Mouse (Mus musculus): Measurements from ENCODE around the gene Themis3. TPM values are rescaled to one million over a fixed set of nuclear protein-coding genes. Genes with fewer than 3 reads are reported as not detected.
A peak's percentile ranks its signal among the peaks of the same experiment; 100 is the strongest.

The Themis3 gene
- polyA plus RNA-seq, 1 experiment from 2014 or later = not detected

DNA sequence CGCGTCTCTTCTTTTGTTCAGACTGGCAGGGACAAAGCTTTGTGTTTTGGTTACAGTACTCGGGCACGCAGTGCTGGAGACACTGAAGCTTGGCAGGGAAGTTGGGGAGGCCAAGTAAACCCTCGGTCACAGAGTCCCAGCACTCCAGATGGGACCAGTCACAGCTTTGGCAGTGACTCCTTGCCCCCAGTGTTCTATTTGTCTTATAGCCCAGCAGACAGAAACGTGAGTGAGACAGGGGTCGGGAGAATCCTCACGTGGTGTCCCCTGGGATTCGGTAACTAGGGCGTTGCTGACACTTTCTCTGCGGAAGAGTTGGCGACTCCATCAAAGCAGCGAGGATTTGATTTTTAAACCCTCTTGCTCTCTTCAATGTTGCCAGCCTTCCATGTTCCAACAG lies 8.3 kb downstream of the Themis3 start:
- no peak overlapping the region for H3K27ac ChIP-seq
- no peaks in the 10 kb centered on the region for H3K9me3 ChIP-seq
- H3K4me3 ChIP-seq = no peak overlapping the region
- H3K36me3 ChIP-seq = no peaks in the 10 kb centered on the region
- no peak overlapping the region for H3K4me2 ChIP-seq
- no peaks in the 10 kb centered on the region for H3K4me1 ChIP-seq (replicated peaks)
- H3K27me3 ChIP-seq = no peaks in the 10 kb centered on the region
- 78% methylated on average over 13 of the region's 13 CpGs for WGBS
- no peak for ATAC-seq (ENCODE audit: low FRiP score)
- no peak overlapping the region for H3K9ac ChIP-seq

DNA sequence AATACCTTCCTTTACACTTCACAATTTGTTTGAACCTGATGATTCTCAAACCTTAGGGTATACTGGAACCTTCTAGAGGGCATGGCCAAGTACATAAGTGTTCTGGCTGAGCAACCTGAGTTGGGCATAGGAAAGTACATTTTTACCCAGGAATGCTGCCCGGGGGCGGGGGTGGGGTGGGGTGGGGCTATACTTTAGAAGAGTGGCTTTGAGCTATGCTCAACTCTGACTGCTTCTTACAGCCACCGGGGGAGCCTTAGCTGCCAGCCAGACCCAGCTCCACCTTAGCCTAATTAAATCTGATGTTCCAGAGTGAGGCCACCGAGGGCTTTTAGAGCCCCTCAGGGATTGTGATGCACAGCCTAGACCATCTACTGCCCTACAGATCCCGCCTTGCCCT lies 13.4 kb downstream of the Themis3 start:
- no peak for ATAC-seq (ENCODE audit: low FRiP score)
- 77% methylated on average over 5 of the region's 5 CpGs for WGBS
- H3K4me2 ChIP-seq = no peak overlapping the region
- no peaks in the 10 kb centered on the region for H3K4me1 ChIP-seq (replicated peaks)
- no peaks in the 10 kb centered on the region for H3K9me3 ChIP-seq
- no peaks in the 10 kb centered on the region for H3K36me3 ChIP-seq
- no peak overlapping the region for H3K9ac ChIP-seq
- H3K27ac ChIP-seq = no peak overlapping the region
- H3K4me3 ChIP-seq = no peak overlapping the region
- 0 out of 2 replicates have a peak, but pooled peaks cover 4% of the 10 kb centered on the region for H3K27me3 ChIP-seq

DNA sequence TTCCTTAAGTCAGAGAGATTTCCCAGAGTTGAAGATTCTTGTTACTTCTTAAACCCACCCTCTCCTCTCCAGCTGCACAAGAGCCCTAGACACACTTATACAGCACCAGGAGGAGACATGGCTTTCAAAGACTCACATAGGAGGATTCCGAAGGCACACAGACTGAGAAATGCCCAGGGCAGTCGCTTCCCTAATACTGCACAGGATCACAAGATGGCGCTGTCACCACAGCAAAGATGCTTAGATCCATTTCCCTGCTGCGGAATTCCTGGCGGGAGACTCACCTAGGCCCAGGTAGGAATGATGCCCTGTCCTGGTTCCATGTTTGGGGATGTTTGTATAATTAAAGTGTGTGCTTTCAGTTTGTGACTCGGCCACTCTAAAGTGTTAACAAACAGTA lies 16.4 kb downstream of the Themis3 start:
- Histone ChIP-seq H3K27ac (no peak overlapping the region; the same call in 1 of the 2 replicates), H3K4me2 (no peak overlapping the region), H3K4me1 (replicated peaks) (no peaks in the 10 kb centered on the region)

DNA sequence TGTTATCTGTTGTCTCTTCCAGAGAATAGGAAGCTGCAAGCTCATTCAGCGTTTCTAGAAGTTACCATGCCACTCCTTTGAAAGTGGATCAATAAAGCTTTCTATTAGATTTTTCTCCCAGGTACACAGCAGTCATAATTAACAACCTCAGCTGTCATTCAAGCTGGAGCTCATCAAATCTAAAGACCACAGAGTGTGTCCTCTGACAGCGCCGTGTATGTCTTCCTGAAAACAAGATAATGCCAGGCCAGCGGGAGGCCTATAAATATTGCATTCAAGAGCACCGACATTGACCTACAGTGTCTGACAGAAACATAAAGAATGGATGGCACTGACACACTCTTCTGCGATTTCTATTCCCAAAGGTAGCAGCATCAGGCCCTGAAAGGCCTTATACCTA lies 16.9 kb downstream of the Themis3 start:
- no peak overlapping the region for H3K9ac ChIP-seq
- no peak overlapping the region for H3K4me3 ChIP-seq
- no peak overlapping the region; the same call in 1 of the 2 replicates for H3K27ac ChIP-seq
- H3K4me2 ChIP-seq = no peak overlapping the region
- no peaks in the 10 kb centered on the region for H3K9me3 ChIP-seq
- ATAC-seq (ENCODE audit: low FRiP score) = 0 out of 2 replicates have a peak, but pooled peaks have one; percentile 32
- 54% methylated on average over 6 of the region's 6 CpGs for WGBS
- 0 out of 2 replicates have a peak, but pooled peaks cover 4% of the 10 kb centered on the region for H3K27me3 ChIP-seq
- H3K4me1 ChIP-seq (replicated peaks) = no peaks in the 10 kb centered on the region
- H3K36me3 ChIP-seq = no peaks in the 10 kb centered on the region

More for the DNA sequence above, 16.4 kb downstream of the Themis3 start:
- Histone ChIP-seq H3K27me3 (0 out of 2 replicates have a peak, but pooled peaks cover 4% of the 10 kb centered on the region), H3K9ac (no peak overlapping the region), H3K36me3 (no peaks in the 10 kb centered on the region), H3K4me3 (no peak overlapping the region), H3K9me3 (no peaks in the 10 kb centered on the region)
- WGBS = 20% methylated on average over 6 of the region's 6 CpGs
- peak; percentile 65; the same call in 1 of the 2 replicates for ATAC-seq (ENCODE audit: low FRiP score)

DNA sequence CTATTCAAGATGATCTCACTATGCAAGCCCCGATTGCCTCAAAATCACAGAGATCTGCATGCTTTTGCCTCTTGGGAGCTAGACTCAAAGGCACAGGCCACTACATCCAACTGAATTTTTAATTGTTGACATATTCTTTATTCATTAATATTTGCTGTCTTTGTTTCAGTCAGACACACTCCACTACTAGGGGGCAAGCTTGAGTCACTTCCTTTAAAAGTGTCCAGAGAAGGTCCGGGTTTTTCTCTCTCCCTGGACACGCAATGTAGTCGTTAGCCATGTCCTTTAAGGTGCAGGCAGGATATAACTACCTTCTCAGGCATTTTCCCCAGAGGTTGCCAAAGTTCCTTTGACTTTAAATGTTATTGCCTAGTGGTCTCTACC lies 21.8 kb downstream of the Themis3 start:
- H3K4me2 ChIP-seq = no peak overlapping the region
- no peak overlapping the region for H3K4me3 ChIP-seq
- no peaks in the 10 kb centered on the region for H3K9me3 ChIP-seq
- H3K4me1 ChIP-seq (replicated peaks) = no peaks in the 10 kb centered on the region
- H3K9ac ChIP-seq = no peak overlapping the region
- H3K36me3 ChIP-seq = no peaks in the 10 kb centered on the region
- ATAC-seq (ENCODE audit: low FRiP score) = no peak
- H3K27ac ChIP-seq = no peak overlapping the region
- 87% methylated on average over 4 of the region's 4 CpGs for WGBS
- no peaks in the 10 kb centered on the region for H3K27me3 ChIP-seq

DNA sequence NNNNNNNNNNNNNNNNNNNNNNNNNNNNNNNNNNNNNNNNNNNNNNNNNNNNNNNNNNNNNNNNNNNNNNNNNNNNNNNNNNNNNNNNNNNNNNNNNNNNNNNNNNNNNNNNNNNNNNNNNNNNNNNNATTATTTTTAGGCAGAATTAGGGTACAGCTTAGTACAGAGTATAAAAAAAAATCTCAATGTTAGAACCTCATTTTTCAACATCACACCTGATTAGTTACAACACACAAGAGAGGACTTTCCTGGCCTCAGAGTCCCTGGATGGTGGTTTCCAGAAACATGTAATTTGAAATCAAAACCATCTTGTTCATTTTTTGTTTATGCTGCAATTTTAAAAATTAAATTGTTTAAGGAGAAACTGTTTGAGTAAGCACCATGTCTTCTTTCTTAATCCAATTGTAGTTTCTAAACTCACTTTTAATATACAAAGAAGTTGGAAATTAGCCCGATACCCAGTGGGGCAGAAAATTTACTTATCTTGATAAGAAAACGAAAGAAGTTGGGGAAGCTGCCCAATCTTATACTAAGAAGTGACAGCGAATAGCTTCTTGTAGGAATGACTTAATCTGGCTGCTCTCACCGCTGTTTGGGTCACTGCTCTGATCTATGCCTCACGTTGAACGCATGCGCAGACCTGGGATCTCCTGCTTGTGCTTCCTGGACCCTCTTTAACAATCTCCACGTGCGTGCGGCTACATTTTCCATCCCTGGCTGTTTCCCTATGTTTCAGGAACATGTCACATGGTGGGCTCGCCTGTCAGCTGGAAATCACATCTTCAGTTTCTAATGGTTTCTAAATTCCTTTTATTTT lies 22.4 kb downstream of the Themis3 start:
- no peaks in the 10 kb centered on the region for H3K36me3 ChIP-seq
- no peaks in the 10 kb centered on the region for H3K27me3 ChIP-seq
- H3K4me3 ChIP-seq = no peak overlapping the region
- H3K4me1 ChIP-seq (replicated peaks) = no peaks in the 10 kb centered on the region
- WGBS = 76% methylated on average over 11 of the region's 11 CpGs
- H3K9me3 ChIP-seq = no peaks in the 10 kb centered on the region
- H3K9ac ChIP-seq = no peak overlapping the region
- H3K27ac ChIP-seq = no peak overlapping the region
- H3K4me2 ChIP-seq = no peak overlapping the region
- no peak for ATAC-seq (ENCODE audit: low FRiP score)

DNA sequence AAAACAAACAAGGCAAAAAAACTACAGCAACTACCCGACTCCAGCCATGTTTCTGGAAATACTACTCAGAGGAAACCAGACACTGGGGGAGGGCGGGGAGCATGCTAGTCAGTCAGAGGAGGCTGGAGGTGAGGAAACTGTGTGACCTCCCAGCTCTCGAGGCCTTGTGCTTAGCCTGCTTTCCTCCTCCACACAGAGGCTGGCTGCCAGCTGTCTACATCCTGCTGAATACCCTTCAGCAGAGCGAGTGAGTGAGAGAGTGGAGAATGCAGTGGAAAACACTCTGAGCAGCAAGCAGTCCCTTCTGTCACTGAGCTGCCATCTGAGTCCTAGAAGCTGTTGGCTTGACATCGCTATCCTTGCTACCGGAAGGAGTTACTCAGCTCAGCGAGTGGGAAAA lies 30.2 kb downstream of the Themis3 start:
- no peak for ATAC-seq (ENCODE audit: low FRiP score)
- no peaks in the 10 kb centered on the region for H3K4me1 ChIP-seq (replicated peaks)
- WGBS = 80% methylated on average over 7 of the region's 7 CpGs

DNA sequence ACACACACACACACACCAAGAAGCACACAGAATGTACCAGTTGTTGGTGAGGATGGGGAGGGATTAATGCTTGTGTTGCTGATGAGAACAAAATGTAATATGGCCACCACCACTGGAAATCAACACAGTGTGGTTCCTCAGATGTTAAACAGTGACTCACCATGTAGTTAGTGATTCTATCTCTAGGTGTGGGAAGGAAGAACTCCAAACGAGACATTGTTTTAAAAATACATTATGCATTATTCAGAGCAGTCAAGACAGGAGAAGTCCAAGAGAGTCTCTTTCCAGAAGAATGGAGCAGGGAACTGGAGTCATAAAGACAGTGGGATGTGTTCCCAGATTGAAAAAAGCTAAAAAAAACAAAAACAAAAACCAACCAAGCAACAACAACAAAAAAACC lies 30.9 kb downstream of the Themis3 start:
- no peak overlapping the region for H3K4me3 ChIP-seq
- H3K4me2 ChIP-seq = no peak overlapping the region
- no peaks in the 10 kb centered on the region for H3K36me3 ChIP-seq
- H3K9ac ChIP-seq = no peak overlapping the region
- H3K4me1 ChIP-seq (replicated peaks) = no peaks in the 10 kb centered on the region
- 76% methylated on average over 1 of the region's 1 CpGs for WGBS
- no peak for ATAC-seq (ENCODE audit: low FRiP score)
- H3K9me3 ChIP-seq = 0 out of 2 replicates have a peak, but pooled peaks cover 4% of the 10 kb centered on the region
- H3K27me3 ChIP-seq = no peaks in the 10 kb centered on the region
- no peak overlapping the region for H3K27ac ChIP-seq

More for the DNA sequence above, 30.2 kb downstream of the Themis3 start:
- Histone ChIP-seq H3K27ac (no peak overlapping the region), H3K4me2 (no peak overlapping the region), H3K4me3 (no peak overlapping the region), H3K27me3 (no peaks in the 10 kb centered on the region), H3K9me3 (0 out of 2 replicates have a peak, but pooled peaks cover 4% of the 10 kb centered on the region), H3K9ac (no peak overlapping the region), H3K36me3 (no peaks in the 10 kb centered on the region)

DNA sequence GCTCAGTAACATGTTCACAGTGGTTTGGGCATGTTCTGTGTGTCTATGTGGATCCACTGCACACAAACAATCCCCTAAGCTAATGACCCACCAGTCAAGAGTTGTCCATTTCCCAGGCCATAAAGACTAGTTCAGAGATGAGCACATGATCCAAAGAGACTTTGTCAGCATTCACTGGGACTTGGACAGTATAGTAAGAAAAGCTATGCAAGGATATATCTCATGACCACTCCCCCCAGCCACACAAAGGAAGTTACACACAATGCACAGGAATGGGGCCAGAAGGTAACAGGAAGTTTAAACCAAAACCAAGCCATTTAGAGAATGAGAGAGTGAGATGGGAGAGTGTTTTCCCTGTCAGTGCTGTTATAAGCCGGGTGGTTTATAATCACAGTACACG lies 33.0 kb downstream of the Themis3 start:
- H3K4me3 ChIP-seq = no peak overlapping the region
- H3K27ac ChIP-seq = no peak overlapping the region
- WGBS = 91% methylated on average over 2 of the region's 2 CpGs
- ATAC-seq (ENCODE audit: low FRiP score) = no peak
- H3K9ac ChIP-seq = no peak overlapping the region
- no peaks in the 10 kb centered on the region for H3K27me3 ChIP-seq
- no peaks in the 10 kb centered on the region for H3K36me3 ChIP-seq
- H3K9me3 ChIP-seq = 0 out of 2 replicates have a peak, but pooled peaks cover 4% of the 10 kb centered on the region
- no peak overlapping the region for H3K4me2 ChIP-seq
- no peaks in the 10 kb centered on the region for H3K4me1 ChIP-seq (replicated peaks)

DNA sequence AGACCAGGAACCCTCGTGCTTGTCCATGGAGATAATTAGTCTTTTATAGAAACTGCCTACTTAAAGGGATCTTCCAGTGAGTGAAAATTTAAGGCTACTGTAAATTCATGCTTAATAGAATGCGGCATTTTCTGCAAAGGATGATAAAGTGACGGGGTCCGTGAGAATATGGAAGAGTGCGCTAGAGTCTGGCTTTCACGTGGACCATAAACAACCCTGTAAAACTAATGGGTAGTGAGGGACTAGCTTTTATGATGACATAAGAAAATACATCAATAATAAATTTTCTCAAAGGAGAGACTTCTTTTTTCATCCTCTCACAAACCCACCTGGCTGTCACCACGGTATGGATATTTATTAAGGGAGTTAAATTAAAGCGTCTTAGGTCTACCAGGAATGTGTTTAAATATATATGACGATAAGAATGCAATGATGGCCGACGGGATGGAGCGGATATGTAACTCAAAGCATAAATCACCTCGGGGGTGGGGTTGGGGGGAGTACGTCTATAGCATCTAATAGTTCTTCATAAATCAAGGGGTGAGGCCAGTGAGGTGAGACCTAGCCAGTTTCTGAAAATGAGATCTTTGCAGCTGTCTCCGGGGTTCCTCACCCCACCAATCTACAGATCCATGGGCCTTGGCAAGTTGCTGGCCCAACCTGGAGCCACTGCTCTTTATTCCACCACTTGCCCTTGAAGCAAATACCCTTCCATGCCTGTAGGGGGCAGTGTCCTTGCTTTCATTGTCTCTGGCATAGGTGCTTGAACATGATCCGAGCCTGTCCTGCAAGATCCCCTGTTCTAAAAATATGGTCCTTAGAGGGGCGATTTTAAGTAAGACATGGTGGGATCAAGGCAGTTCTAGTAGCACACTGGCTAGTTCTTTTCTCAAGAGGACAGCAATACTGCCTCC lies 35.8 kb downstream of the Themis3 start:
- Histone ChIP-seq H3K4me2 (no peak overlapping the region), H3K9me3 (no peaks in the 10 kb centered on the region), H3K27me3 (no peaks in the 10 kb centered on the region), H3K36me3 (no peaks in the 10 kb centered on the region), H3K27ac (no peak overlapping the region), H3K4me3 (no peak overlapping the region), H3K4me1 (replicated peaks) (no peaks in the 10 kb centered on the region), H3K9ac (no peak overlapping the region)
- WGBS = 82% methylated on average over 17 of the region's 17 CpGs
- ATAC-seq (ENCODE audit: low FRiP score) = no peak

DNA sequence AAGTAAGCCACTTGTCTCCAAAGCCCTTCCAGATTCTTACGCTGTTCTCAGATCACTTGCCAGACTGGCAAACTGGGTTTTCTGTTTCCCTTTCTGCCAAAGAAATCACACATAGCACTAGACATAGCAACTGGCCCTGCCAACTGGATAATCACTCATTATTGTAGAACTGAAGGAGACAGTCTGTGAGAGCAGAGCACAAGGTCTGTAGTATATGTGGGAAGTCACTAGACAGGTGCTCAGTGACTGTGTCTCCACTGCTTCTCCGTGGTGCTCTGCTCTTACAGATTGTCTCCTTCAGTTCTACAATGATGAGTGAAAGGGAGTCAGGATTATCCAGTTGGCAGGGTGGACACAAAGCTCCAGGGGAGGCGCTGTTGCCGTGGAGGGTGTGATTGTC lies 41.7 kb downstream of the Themis3 start:
- Histone ChIP-seq H3K9me3 (no peaks in the 10 kb centered on the region), H3K9ac (no peak overlapping the region), H3K27me3 (no peaks in the 10 kb centered on the region), H3K36me3 (no peaks in the 10 kb centered on the region), H3K4me3 (no peak overlapping the region), H3K4me2 (no peak overlapping the region), H3K4me1 (replicated peaks) (no peaks in the 10 kb centered on the region), H3K27ac (no peak overlapping the region)
- WGBS = 80% methylated on average over 4 of the region's 4 CpGs
- ATAC-seq (ENCODE audit: low FRiP score) = no peak

DNA sequence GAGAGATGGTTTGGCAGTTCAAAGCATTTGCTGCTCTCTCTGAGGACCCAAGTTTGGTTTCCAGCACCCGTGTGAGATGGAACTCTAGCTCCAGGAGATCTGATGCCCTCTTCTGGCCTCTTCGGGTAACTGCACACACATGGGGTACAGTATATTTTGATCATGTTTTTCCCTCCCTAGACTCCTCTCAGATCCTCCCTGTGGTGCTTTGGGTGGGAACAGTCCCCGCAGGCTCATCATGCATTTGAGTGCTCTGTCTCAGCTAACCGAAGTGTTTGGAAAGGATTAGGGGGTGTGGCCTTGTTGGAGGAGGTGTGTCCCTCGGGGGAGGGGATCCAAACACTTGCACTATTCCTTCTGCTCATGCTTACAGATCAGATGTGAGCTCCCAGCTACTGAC lies 43.9 kb downstream of the Themis3 start:
- H3K36me3 ChIP-seq = no peaks in the 10 kb centered on the region
- 93% methylated on average over 5 of the region's 5 CpGs for WGBS
- H3K9me3 ChIP-seq = no peaks in the 10 kb centered on the region
- H3K4me1 ChIP-seq (replicated peaks) = no peaks in the 10 kb centered on the region
- no peak overlapping the region for H3K27ac ChIP-seq
- H3K9ac ChIP-seq = no peak overlapping the region
- H3K27me3 ChIP-seq = no peaks in the 10 kb centered on the region
- ATAC-seq (ENCODE audit: low FRiP score) = no peak
- no peak overlapping the region for H3K4me3 ChIP-seq
- no peak overlapping the region for H3K4me2 ChIP-seq
